Mouse (Mus musculus) midbrain, postnatal 0 days (tissue): ENCODE data around the gene Ptges2. TPM values are rescaled to one million over a fixed set of nuclear protein-coding genes. Genes with fewer than 3 reads are reported as not detected.

Experiments used
- ATAC-seq: fragments of 200-750 bp; cut with Nextera tagmentation; 2 replicates; pipeline ENCODE4 v1.8.0; 2017; ENCODE audit warnings: moderate number of reproducible peaks, mild to moderate bottlenecking, moderate TSS enrichment, moderate library complexity; ENCODE audit not compliant: low FRiP score
- DNase-seq: peaks from one replicate; pipeline ENCODE4 v3.0.0-alpha.2; 2015; ENCODE audit warnings: low spot score
- H3K27ac ChIP-seq: fragments of 300-500 bp; sonication (generic); 2 replicates; pipeline ENCODE4 v1.5.1; 2014; ENCODE audit warnings: low read depth, mild to moderate bottlenecking, low read length, mixed read lengths
- H3K27me3 ChIP-seq: fragments of 300-500 bp; sonication (generic); 2 replicates; pipeline ENCODE4 v1.6.1; 2014; ENCODE audit warnings: low read length, control low read depth, mixed read lengths; ENCODE audit not compliant: insufficient read depth
- H3K36me3 ChIP-seq: fragments of 300-500 bp; sonication (generic); 2 replicates; pipeline ENCODE4 v1.6.1; 2014; ENCODE audit warnings: low read length, control low read depth, mixed read lengths; ENCODE audit not compliant: insufficient read depth
- H3K4me1 ChIP-seq: fragments of 300-500 bp; sonication (generic); 2 replicates; pipeline ENCODE4 v1.6.1; 2014; ENCODE audit warnings: mild to moderate bottlenecking, control low read depth, antibody characterized with exemption, low read length, mixed read lengths; ENCODE audit not compliant: insufficient read depth
- H3K4me2 ChIP-seq: fragments of 300-500 bp; sonication (generic); 2 replicates; pipeline ENCODE4 v1.6.1; 2014; ENCODE audit warnings: low read depth, mild to moderate bottlenecking, low read length, mixed read lengths; ENCODE audit not compliant: poor library complexity, severe bottlenecking
- H3K4me3 ChIP-seq: fragments of 300-500 bp; sonication (generic); 2 replicates; pipeline ENCODE4 v1.5.1; 2014; ENCODE audit warnings: low read depth, mild to moderate bottlenecking, low read length, moderate library complexity
- H3K9ac ChIP-seq: fragments of 300-500 bp; sonication (generic); replicated peaks from 2 replicates; pipeline ENCODE4 v1.6.1; 2014; ENCODE audit warnings: mild to moderate bottlenecking, low read length, moderate library complexity, mixed read lengths; ENCODE audit not compliant: poor library complexity, severe bottlenecking
- H3K9me3 ChIP-seq: fragments of 300-500 bp; sonication (generic); 2 replicates; pipeline ENCODE4 v1.6.1; 2016; ENCODE audit warnings: low read length, control low read depth
- CTCF ChIP-seq: IDR thresholded peaks from 2 replicates; pipeline ENCODE4 v1.5.1; 2016; ENCODE audit warnings: antibody characterized with exemption, mild to moderate bottlenecking
- WGBS: fragments of 180-500 bp; shearing (Covaris S2); extraction: QIAGEN DNeasy Blood & Tissue Kit; methylation state at CpG from one replicate; pipeline ENCODE4 v1.1.7; 2014; 5-methylcytosine and 5-hydroxymethylcytosine counted together
- polyA plus RNA-seq: library from polyadenylated mRNA; unstranded; fragments of >200 nt; fragmentation: Nextera tagmentation; extraction: Ambion mirVana; gene quantifications from 2 replicates; pipeline ENCODE4 v1.2.1, GENCODE M21; 2015
- total RNA-seq: library from RNA; depleted of rRNA; stranded (reverse); fragments of >200 nt; gene quantifications from 2 replicates; pipeline ENCODE4 v1.2.3, GENCODE M21; 2014

The Ptges2 gene
- total and polyA plus RNA-seq, 2 experiments from 2014 or later = 41.1 to 56.2 TPM

- Histone ChIP-seq H3K27ac (no peak overlapping the region), H3K4me1 (peaks cover 8% of the 10 kb centered on the region; the same call in 1 of the 2 replicates), H3K27me3 (no peaks in the 10 kb centered on the region), H3K36me3 (peaks cover 62% of the 10 kb centered on the region), H3K4me3 (no peak overlapping the region), H3K4me2 (no peak overlapping the region), H3K9ac (no peak overlapping the region), H3K9me3 (no peaks in the 10 kb centered on the region)
- no peak for TF ChIP-seq CTCF
- WGBS = 93% methylated on average over 12 of the region's 12 CpGs
- DNase-seq (no peak), ATAC-seq (no peak)
Observed at GRCm38 (mm10) chr2:32420066-32420608, 24.4 kb downstream of the Ptges2 start.

GRCm38 (mm10) chr2:32420647-32421046 lies 25.0 kb downstream of the Ptges2 start:
- peaks cover 8% of the 10 kb centered on the region; the same call in 1 of the 2 replicates for H3K4me1 ChIP-seq
- peaks cover 57% of the 10 kb centered on the region for H3K36me3 ChIP-seq
- H3K4me3 ChIP-seq = no peak overlapping the region
- ATAC-seq (no peak), DNase-seq (no peak)
- H3K4me2 ChIP-seq = no peak overlapping the region
- H3K27me3 ChIP-seq = no peaks in the 10 kb centered on the region
- no peak overlapping the region for H3K9ac ChIP-seq
- 84% methylated on average over 6 of the region's 6 CpGs for WGBS
- no peaks in the 10 kb centered on the region for H3K9me3 ChIP-seq
- no peak for TF ChIP-seq CTCF
- H3K27ac ChIP-seq = no peak overlapping the region

GRCm38 (mm10) chr2:32421851-32422251 lies 26.2 kb downstream of the Ptges2 start:
- H3K9me3 ChIP-seq = no peaks in the 10 kb centered on the region
- DNase-seq (no peak), ATAC-seq (no peak)
- H3K4me2 ChIP-seq = no peak overlapping the region
- H3K4me1 ChIP-seq = peaks cover 8% of the 10 kb centered on the region; the same call in 1 of the 2 replicates
- H3K9ac ChIP-seq = no peak overlapping the region
- peaks cover 45% of the 10 kb centered on the region for H3K36me3 ChIP-seq
- H3K27me3 ChIP-seq = no peaks in the 10 kb centered on the region
- TF ChIP-seq CTCF = no peak
- no peak overlapping the region for H3K27ac ChIP-seq
- no peak overlapping the region for H3K4me3 ChIP-seq
- 92% methylated on average over 6 of the region's 6 CpGs for WGBS

- TF ChIP-seq CTCF = no peak; the same call in 1 of the 2 replicates
- H3K27ac ChIP-seq = peak overlapping the region; percentile 77
- H3K27me3 ChIP-seq = no peaks in the 10 kb centered on the region
- H3K36me3 ChIP-seq = peaks cover 27% of the 10 kb centered on the region
- peak overlapping the region; percentile 39 for H3K4me3 ChIP-seq
- WGBS = 2% methylated on average over 14 of the region's 14 CpGs
- H3K4me2 ChIP-seq = peak overlapping the region; percentile 67
- H3K9me3 ChIP-seq = no peaks in the 10 kb centered on the region
- peak; percentile 75 for ATAC-seq
- peak overlapping the region; percentile 57 for H3K9ac ChIP-seq
- DNase-seq = peak; percentile 92
- H3K4me1 ChIP-seq = peaks cover 10% of the 10 kb centered on the region
Observed at GRCm38 (mm10) chr2:32423481-32424331, 28.0 kb downstream of the Ptges2 start.

- 35% methylated on average over 3 of the region's 3 CpGs for WGBS
- H3K9me3 ChIP-seq = no peaks in the 10 kb centered on the region
- H3K27ac ChIP-seq = peak overlapping the region; percentile 77
Observed at GRCm38 (mm10) chr2:32424796-32425195, 29.1 kb downstream of the Ptges2 start.

GRCm38 (mm10) chr2:32425568-32425967 lies 29.9 kb downstream of the Ptges2 start:
- peaks cover 9% of the 10 kb centered on the region for H3K36me3 ChIP-seq
- H3K27ac ChIP-seq = no peak overlapping the region; the same call in 1 of the 2 replicates
- TF ChIP-seq CTCF = no peak
- H3K9ac ChIP-seq = no peak overlapping the region
- no peak overlapping the region for H3K4me3 ChIP-seq
- 68% methylated on average over 5 of the region's 5 CpGs for WGBS
- H3K4me1 ChIP-seq = peaks cover 21% of the 10 kb centered on the region
- DNase-seq (no peak), ATAC-seq (no peak)
- no peaks in the 10 kb centered on the region for H3K9me3 ChIP-seq
- no peak overlapping the region for H3K4me2 ChIP-seq
- H3K27me3 ChIP-seq = no peaks in the 10 kb centered on the region

More at GRCm38 (mm10) chr2:32424796-32425195, 29.1 kb downstream of the Ptges2 start:
- Histone ChIP-seq H3K36me3 (peaks cover 16% of the 10 kb centered on the region), H3K27me3 (no peaks in the 10 kb centered on the region), H3K4me3 (no peak overlapping the region), H3K9ac (no peak overlapping the region), H3K4me1 (peaks cover 18% of the 10 kb centered on the region), H3K4me2 (no peak overlapping the region)
- no peak for ATAC-seq
- DNase-seq = no peak
- TF ChIP-seq CTCF = no peak
